Mouse (Mus musculus) left cerebral cortex, adult 9 months (tissue): Measurements from ENCODE around the gene Btbd35f10.
"Not testable (repeated sequence)": the region's sequence is repeated elsewhere in the genome, so short reads cannot be mapped to it uniquely, and the experiment has no call there.

Experiments
- DNase-seq, 2 experiments: peaks; one replicate each; pipeline ENCODE4 v3.0.0; 2022; ENCODE audit warnings: low spot score in 2 of 2

Btbd35f10 gene

DNA sequence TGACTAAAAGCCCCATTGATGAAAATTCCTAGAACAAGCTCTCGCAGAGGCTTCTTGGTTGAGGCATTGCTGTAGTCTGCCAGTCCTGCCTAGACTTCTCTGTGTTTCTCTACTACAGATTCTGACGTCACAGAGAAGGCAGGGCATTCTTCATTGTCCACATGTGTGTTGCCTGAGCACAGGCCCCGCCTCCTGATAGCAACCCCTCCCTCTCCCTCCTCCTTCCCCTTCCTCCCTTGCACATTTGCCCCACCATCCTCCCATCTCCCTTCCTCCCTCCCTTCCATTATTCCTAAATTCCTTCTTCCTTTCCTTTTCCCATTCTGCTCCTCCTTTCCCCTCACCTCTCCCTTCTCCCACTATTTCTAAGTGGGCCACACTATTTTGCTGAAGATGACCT lies at the start of gene Btbd35f10:
TSS of gene Btbd35f10 (minus strand) at position 101 of the 400 bp plus-strand sequence.
- DNase-seq = not testable (repeated sequence)
